Mouse (Mus musculus) spleen, postnatal 0 days (tissue): ENCODE measurements around the gene 2310079G19Rik. TPM values are rescaled to one million over a fixed set of nuclear protein-coding genes. Genes with fewer than 3 reads are reported as not detected.

Experiments used
- polyA plus RNA-seq: library from polyadenylated mRNA; unstranded; fragments of >200 nt; fragmentation: Nextera tagmentation; extraction: Ambion mirVana; gene quantifications from 2 replicates; pipeline ENCODE4 v1.2.1, GENCODE M21; 2015

Gene 2310079G19Rik
- polyA plus RNA-seq: not detected in 2 replicates

GRCm38 (mm10) chr16:88627566-88627965 lies at the start of gene 2310079G19Rik:
Gene 2310079G19Rik, minus strand, starts transcription at chr16:88627666.

GRCm38 (mm10) chr16:88671571-88671970 lies 44.1 kb upstream of the 2310079G19Rik start, which contains the start of gene Krtap27-1:
Gene Krtap27-1, minus strand, starts transcription at chr16:88671671.

GRCm38 (mm10) chr16:88647358-88647846 lies 19.9 kb upstream of the 2310079G19Rik start, which contains the start of gene Krtap26-1:
Gene Krtap26-1, minus strand, starts transcription at chr16:88647796.

GRCm38 (mm10) chr16:88611922-88612321 lies 15.5 kb downstream of the 2310079G19Rik start, which contains the start of gene Krtap24-1:
Gene Krtap24-1, minus strand, starts transcription at chr16:88612279.

Other genes with a start within 250 kb of the 2310079G19Rik start
- gene Cldn17, start 120.7 kb downstream of the 2310079G19Rik start, polyA plus RNA-seq: not detected in 2 replicates
- gene Cldn8, start 64.5 kb downstream of the 2310079G19Rik start, polyA plus RNA-seq: 0.07 and 0.08 TPM in 2 replicates
- not detected in 2 replicates for gene Krtap24-1, start 15.4 kb downstream of the 2310079G19Rik start, polyA plus RNA-seq
- not detected in 2 replicates for gene Krtap26-1, start 20.1 kb upstream of the 2310079G19Rik start, polyA plus RNA-seq
- not detected in 2 replicates for gene Krtap27-1, start 44.0 kb upstream of the 2310079G19Rik start, polyA plus RNA-seq
- gene 2310061N02Rik, start 80.3 kb upstream of the 2310079G19Rik start, polyA plus RNA-seq: 0.17 TPM in 1 of 2 replicates, not detected in the other
- not detected in 2 replicates for gene Krtap13-1, start 101.2 kb upstream of the 2310079G19Rik start, polyA plus RNA-seq
- gene Krtap13, start 124.0 kb upstream of the 2310079G19Rik start, polyA plus RNA-seq: not detected in 2 replicates
- gene 2310034C09Rik, start 131.2 kb upstream of the 2310079G19Rik start, polyA plus RNA-seq: not detected in 2 replicates
- not detected in 2 replicates for gene 2310057N15Rik, start 146.5 kb upstream of the 2310079G19Rik start, polyA plus RNA-seq
- gene Gm5965, start 150.2 kb upstream of the 2310079G19Rik start, polyA plus RNA-seq: not detected in 2 replicates
- not detected in 2 replicates for gene Gm20741, start 184.6 kb upstream of the 2310079G19Rik start, polyA plus RNA-seq
- gene Krtap15, start 192.5 kb upstream of the 2310079G19Rik start, polyA plus RNA-seq: not detected in 2 replicates
- not detected in 2 replicates for gene Krtap14, start 198.5 kb upstream of the 2310079G19Rik start, polyA plus RNA-seq
- not detected in 2 replicates for gene Krtap19-1, start 241.7 kb upstream of the 2310079G19Rik start, polyA plus RNA-seq
- not detected in 2 replicates for gene Krtap19-2, start 246.6 kb upstream of the 2310079G19Rik start, polyA plus RNA-seq